Mouse (Mus musculus): Measurements from ENCODE around the gene Tac4.

Tac4 gene

DNA sequence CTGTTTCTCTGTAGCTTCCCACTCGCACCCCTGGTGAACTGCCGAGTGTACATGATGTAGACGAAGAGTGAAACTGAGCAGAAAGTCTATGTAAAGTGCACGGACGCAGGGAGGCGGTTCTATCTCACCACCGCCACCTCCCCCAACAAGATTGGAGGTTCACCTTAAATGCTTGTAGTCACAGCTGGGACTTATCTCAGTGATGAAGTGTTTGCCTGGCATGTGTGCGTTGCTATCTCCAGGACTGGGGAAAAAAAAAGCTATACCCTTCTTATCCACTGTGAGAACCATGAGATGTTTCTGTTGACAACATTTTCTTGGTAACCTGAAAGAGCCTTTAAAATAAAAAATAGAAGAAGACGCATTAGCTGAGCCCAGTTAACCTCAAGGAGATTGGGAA is 56.8 kb downstream of the Tac4 start:
- no peak for DNase-seq
